Mouse (Mus musculus) embryonic fibroblast, embryonic 13.5 days (primary cell): ENCODE data around the gene Kcnj12.

ENCODE experiments used
- CTCF ChIP-seq: IDR thresholded peaks from 2 replicates; pipeline ENCODE4 v1.5.1; 2011; ENCODE audit warnings: mild to moderate bottlenecking, control low read depth, low read length, moderate library complexity, borderline replicate concordance; ENCODE audit not compliant: insufficient read depth
- POLR2A ChIP-seq: IDR thresholded peaks from 2 replicates; pipeline ENCODE4 v1.6.1; 2011; ENCODE audit warnings: low read depth, mild to moderate bottlenecking, control low read depth, low read length, moderate library complexity

GRCm38 (mm10) chr11:61028211-61028950 lies 6.0 kb downstream of the Kcnj12 start:
- no peak for TF ChIP-seq POLR2A
- TF ChIP-seq CTCF = no peak
